Mouse (Mus musculus) brain, embryonic 14.5 days (tissue): ENCODE measurements around the gene Nanog.

ENCODE experiments used
- CTCF ChIP-seq: fragments of 200-500 bp; IDR thresholded peaks from 2 replicates; pipeline ENCODE4 v1.5.1; 2012; ENCODE audit warnings: inconsistent platforms, mild to moderate bottlenecking, moderate library complexity, borderline replicate concordance; ENCODE audit not compliant: insufficient read depth, insufficient read length; ENCODE audit errors: extremely low read depth
- POLR2A ChIP-seq: fragments of 200-500 bp; IDR thresholded peaks from 2 replicates; pipeline ENCODE4 v1.6.1; 2012; ENCODE audit warnings: mild to moderate bottlenecking, inconsistent platforms, borderline replicate concordance; ENCODE audit not compliant: poor library complexity, insufficient read depth, insufficient read length, severe bottlenecking; ENCODE audit errors: extremely low read depth

- TF ChIP-seq POLR2A: no peak
- TF ChIP-seq CTCF: no peak
These were observed 17.2 kb upstream of the Nanog start for GRCm38 (mm10) chr6:122690082-122690481.
